18 mouse cellular contexts compared by ENCODE assay signal in genomic region chr4:129700216-129700615, GRCm38 (mm10).
"Had no signal": no experiment of that assay in that cellular context is flagged by ENCODE, and none has a peak within 500 bp of the region (broad histone marks: within the 10 kb centered on the region; RNA-seq: fewer than 3 reads in every experiment).

No protein-coding gene starts in this region.

- H3K4me3 ChIP-seq: left cerebral cortex, adult 2 months; limb, embryonic 12.5 days; liver, embryonic 13.5 days; midbrain, embryonic 15.5 days; neural tube, embryonic 13.5 days; stomach, embryonic 15.5 days had no signal

- H3K9ac ChIP-seq: limb, embryonic 12.5 days; liver, embryonic 13.5 days; midbrain, embryonic 15.5 days; neural tube, embryonic 13.5 days; stomach, embryonic 15.5 days had no signal

- H3K4me2 ChIP-seq: limb, embryonic 12.5 days; liver, embryonic 13.5 days; midbrain, embryonic 15.5 days; neural tube, embryonic 13.5 days; stomach, embryonic 15.5 days had no signal

- H3K27me3 ChIP-seq: limb, embryonic 12.5 days; liver, embryonic 13.5 days; midbrain, embryonic 15.5 days; neural tube, embryonic 13.5 days; stomach, embryonic 15.5 days had no signal

- ATAC-seq: midbrain, embryonic 15.5 days had no signal

- H3K27ac ChIP-seq: kidney, postnatal 0 days; left cerebral cortex, adult 2 months; limb, embryonic 12.5 days; liver, embryonic 13.5 days; stomach, embryonic 15.5 days had no signal

- H3K9me3 ChIP-seq: limb, embryonic 12.5 days; liver, embryonic 13.5 days; midbrain, embryonic 15.5 days; neural tube, embryonic 13.5 days; stomach, embryonic 15.5 days had no signal

- DNase-seq: kidney, adult 18-20 months; kidney, adult 9 months; kidney, postnatal 36 days; layer of hippocampus, postnatal 36 days; liver, embryonic 13.5 days; lung, adult 2 months; lung, postnatal 14 days; lung, postnatal 4 days; retina, postnatal 1 day; right cerebral cortex, postnatal 25 days; spleen, adult 18-20 months; thymus, postnatal 25 days had no signal
